Mouse (Mus musculus): ENCODE results near the gene 3110040M04Rik.

DNA sequence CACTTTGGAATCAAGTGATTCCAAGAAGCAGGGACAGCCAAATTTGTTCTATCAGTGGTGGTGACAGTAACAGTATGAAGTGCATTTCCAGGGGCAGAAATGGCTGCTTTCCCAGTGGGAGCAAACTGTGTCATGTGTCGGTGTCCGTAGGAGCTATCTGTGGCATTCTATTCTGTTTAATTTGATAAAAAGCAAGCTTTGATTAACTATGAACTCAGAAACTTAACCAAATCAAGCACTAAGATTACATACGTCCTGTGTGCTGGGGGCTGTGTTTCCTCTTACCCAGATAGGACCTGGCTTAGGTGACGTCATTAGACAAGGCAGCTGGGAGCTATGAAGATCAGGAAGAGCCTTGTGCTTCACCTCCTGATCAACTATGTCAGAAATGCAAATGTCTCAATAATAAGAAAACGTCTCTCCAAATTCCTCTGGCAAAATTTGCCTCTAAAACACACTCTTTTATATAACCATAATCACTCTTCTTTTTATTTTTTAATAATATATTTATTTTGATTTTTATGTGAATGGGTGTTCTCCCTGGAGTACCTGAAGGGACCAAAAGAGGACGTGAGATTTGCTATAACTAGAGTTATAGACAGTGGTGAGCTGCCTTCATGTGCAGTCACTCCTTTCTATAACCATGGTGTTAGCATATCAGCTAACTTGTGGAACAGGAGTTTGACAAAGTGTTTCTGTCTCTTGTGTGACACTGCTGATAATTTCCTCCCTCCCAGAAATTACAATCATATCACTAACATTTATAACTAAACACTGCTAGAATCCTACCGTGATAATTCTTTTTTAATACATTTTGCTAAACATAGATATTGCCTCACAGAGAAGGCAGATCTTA lies 46.9 kb upstream of the 3110040M04Rik start:
- TF ChIP-seq USF1 (IDR thresholded peaks at IDR 0.05; ENCODE audit: low read depth, low read length) (no peak), POLR2AphosphoS2 (IDR thresholded peaks at IDR 0.05; ENCODE audit: low read depth, low read length) (no peak), BHLHE40 (IDR thresholded peaks at IDR 0.05; ENCODE audit: low read depth, low read length) (no peak), CHD2 (IDR thresholded peaks at IDR 0.05; ENCODE audit: low read length) (no peak), EP300 (IDR thresholded peaks at IDR 0.05; ENCODE audit: low read length) (no peak), CTCF (conservative IDR thresholded peaks at IDR 0.05 in 1 of 2, IDR thresholded peaks at IDR 0.05 in 1 of 2; ENCODE audit: low read depth in 2 of 2, low read length in 2 of 2) (no peak), ELF1 (IDR thresholded peaks at IDR 0.05; ENCODE audit: low read depth, low read length) (no peak)
